Comparison of ENCODE assay signal across 16 mouse cellular contexts in genomic region chr13:120013544-120013943, GRCm38 (mm10). TPM values are rescaled to one million over a fixed set of nuclear protein-coding genes. Genes with fewer than 3 reads are reported as not detected.
"Had no signal": no experiment of that assay in that cellular context is flagged by ENCODE, and none has a peak within 500 bp of the region (broad histone marks: within the 10 kb centered on the region; RNA-seq: fewer than 3 reads in every experiment).

No protein-coding gene starts in this region.

RNA-seq across cellular contexts. Expression of gene Gm36079, which starts 13.3 kb away (rescaled TPM):
- total RNA-seq: midbrain, postnatal 0 days had no signal
- polyA plus RNA-seq: liver, embryonic 13.5 days; liver, embryonic 15.5 days; liver, postnatal 0 days; lung, adult 2 months; lung, embryonic 16.5 days; midbrain, embryonic 11.5 days; midbrain, embryonic 13.5 days; midbrain, embryonic 15.5 days; midbrain, postnatal 0 days; myocyte; neural tube, embryonic 11.5 days; neural tube, embryonic 13.5 days; neural tube, embryonic 15.5 days; spleen, adult 2 months; stomach, embryonic 15.5 days; thymus, postnatal 0 days had no signal

RNA-seq across cellular contexts. Expression of gene Gm21188, which starts 38.5 kb away (rescaled TPM):
- total RNA-seq: midbrain, postnatal 0 days had no signal
- polyA plus RNA-seq: lung, embryonic 16.5 days; midbrain, embryonic 11.5 days; midbrain, embryonic 13.5 days; midbrain, embryonic 15.5 days; midbrain, postnatal 0 days; myocyte; neural tube, embryonic 11.5 days; neural tube, embryonic 15.5 days had no signal
